Mouse (Mus musculus) embryonic facial prominence, embryonic 10.5 days (tissue): Measurements from ENCODE around the gene Selenbp1. TPM values are rescaled to one million over a fixed set of nuclear protein-coding genes. Genes with fewer than 3 reads are reported as not detected.
A peak's percentile ranks its signal among the peaks of the same experiment; 100 is the strongest.

ENCODE experiments used
- DNase-seq: peaks from one replicate; pipeline ENCODE4 v3.0.0-alpha.2; 2017; ENCODE audit warnings: low spot score
- H3K27ac ChIP-seq: fragments of 300-500 bp; sonication (generic); replicated peaks from 2 replicates; pipeline ENCODE4 v1.5.1; 2016; ENCODE audit warnings: mild to moderate bottlenecking
- H3K27me3 ChIP-seq: fragments of 300-500 bp; sonication (generic); replicated peaks from 2 replicates; pipeline ENCODE4 v1.6.1; 2016; ENCODE audit warnings: low read depth, mild to moderate bottlenecking; ENCODE audit not compliant: poor library complexity, severe bottlenecking
- H3K36me3 ChIP-seq: fragments of 300-500 bp; sonication (generic); replicated peaks from 2 replicates; pipeline ENCODE4 v1.6.1; 2016; ENCODE audit warnings: mild to moderate bottlenecking, moderate library complexity
- H3K4me1 ChIP-seq: fragments of 300-500 bp; sonication (generic); 2 replicates; pipeline ENCODE4 v1.6.1; 2016
- H3K4me3 ChIP-seq: fragments of 300-500 bp; sonication (generic); 2 replicates; pipeline ENCODE4 v1.5.1; 2016; ENCODE audit warnings: mild to moderate bottlenecking, moderate library complexity
- H3K9me3 ChIP-seq: fragments of 300-500 bp; sonication (generic); 2 replicates; pipeline ENCODE4 v1.6.1; 2016; ENCODE audit warnings: mild to moderate bottlenecking
- WGBS: fragments of 180-500 bp; shearing (Covaris S2); methylation state at CpG from one replicate; pipeline ENCODE4 v1.1.7; 2016; 5-methylcytosine and 5-hydroxymethylcytosine counted together
- polyA plus RNA-seq: library from polyadenylated mRNA; unstranded; fragments of >200 nt; fragmentation: Nextera tagmentation; extraction: Ambion mirVana; gene quantifications from 2 replicates; pipeline ENCODE4 v1.2.1, GENCODE M21; 2016

Selenbp1 gene
- polyA plus RNA-seq, 1 experiment from 2014 or later = 7.7 TPM

DNA sequence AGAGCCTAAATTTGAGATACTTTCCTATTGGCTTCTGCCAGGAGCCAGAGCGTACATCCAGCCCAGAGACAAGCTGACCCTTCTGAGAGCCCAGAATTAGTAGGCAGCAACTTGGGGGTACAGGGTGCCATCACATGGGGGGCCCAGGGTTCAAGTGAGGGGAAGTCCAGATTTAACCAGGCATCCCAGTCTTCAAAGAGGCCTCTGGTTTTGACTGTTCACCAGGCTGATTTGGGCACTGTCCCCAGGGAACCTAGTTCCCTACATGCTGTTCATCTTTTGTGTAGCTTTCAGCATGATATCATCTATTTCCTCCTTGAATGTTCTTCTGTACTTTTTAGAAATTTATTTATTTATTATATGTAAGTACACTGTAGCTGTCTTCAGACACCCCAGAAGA lies 32.1 kb downstream of the Selenbp1 start:
- DNase-seq = no peak
- no peaks in the 10 kb centered on the region for H3K4me1 ChIP-seq
- H3K4me3 ChIP-seq = no peak overlapping the region
- no peaks in the 10 kb centered on the region for H3K36me3 ChIP-seq
- no peak overlapping the region for H3K27ac ChIP-seq
- H3K27me3 ChIP-seq = no peaks in the 10 kb centered on the region
- H3K9me3 ChIP-seq = no peaks in the 10 kb centered on the region
- WGBS = 98% methylated on average over 1 of the region's 1 CpGs

DNA sequence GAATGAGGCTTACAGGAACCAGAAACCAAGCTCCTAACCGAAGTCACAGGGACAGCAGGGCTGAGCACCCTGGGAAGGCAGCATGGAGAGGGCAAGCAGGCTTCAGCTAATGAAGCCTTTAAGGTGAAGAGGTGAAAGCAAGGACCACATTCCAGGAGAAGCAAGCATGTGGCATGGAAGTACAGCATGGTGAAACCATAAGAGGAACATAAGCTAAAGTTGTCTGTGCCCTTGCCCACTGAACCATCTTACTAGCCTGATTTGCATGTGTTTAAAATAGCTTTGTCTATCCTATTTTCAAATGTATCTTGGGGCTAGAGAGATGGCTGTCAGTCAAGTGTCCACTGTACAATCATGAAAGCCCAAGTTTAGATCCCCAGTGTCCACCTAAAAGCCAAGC lies 33.0 kb downstream of the Selenbp1 start:
- no peak overlapping the region for H3K4me3 ChIP-seq
- no peaks in the 10 kb centered on the region for H3K27me3 ChIP-seq
- H3K27ac ChIP-seq = no peak overlapping the region
- H3K36me3 ChIP-seq = no peaks in the 10 kb centered on the region
- 77% methylated on average over 1 of the region's 1 CpGs for WGBS
- no peak for DNase-seq
- no peaks in the 10 kb centered on the region for H3K9me3 ChIP-seq
- H3K4me1 ChIP-seq = no peaks in the 10 kb centered on the region

DNA sequence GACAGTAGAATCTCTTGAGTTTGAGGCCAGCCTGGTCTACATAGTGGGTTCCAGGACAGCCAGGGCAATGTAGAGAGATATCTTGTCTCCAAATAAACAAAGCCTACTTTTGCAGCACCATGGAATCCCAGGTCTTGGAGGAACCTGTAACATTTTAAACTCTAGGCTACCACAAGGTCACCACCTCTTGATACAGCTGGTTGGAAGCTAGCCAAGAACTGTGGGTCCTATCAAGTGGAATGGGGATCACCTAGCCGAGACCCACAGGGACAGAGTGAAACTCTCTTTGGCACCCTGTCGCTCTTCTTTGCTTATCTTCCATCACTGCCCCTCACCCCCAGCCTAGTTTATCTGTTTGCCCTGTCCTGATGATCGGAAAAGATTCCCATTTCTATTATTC lies 39.7 kb downstream of the Selenbp1 start:
- H3K9me3 ChIP-seq = no peaks in the 10 kb centered on the region

DNA sequence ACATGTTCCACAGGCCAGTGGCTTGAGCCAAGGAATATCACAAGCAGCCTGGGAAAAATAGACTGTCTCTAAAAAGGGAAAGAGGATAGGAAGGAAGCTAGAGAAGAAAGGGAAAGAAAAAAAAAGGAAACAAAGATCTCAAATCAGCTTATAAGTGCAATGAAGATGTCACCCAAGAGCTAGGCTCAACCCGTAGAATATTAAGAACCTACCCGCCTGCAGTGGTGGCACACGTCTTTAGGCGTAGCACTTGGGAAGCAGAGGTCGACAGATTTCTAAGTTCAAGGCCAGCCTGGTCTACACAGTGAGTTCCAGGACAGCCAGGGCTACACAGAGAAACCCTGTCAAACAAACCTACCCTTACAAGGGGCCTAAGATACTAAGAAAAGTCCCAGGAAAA lies 40.8 kb downstream of the Selenbp1 start:
- Histone ChIP-seq H3K4me1 (peaks cover 19% of the 10 kb centered on the region), H3K27me3 (no peaks in the 10 kb centered on the region), H3K27ac (no peak overlapping the region; the same call in 1 of the 2 replicates), H3K9me3 (no peaks in the 10 kb centered on the region), H3K36me3 (peaks cover 15% of the 10 kb centered on the region), H3K4me3 (peak overlapping the region; percentile 73)
- no peak for DNase-seq
- 89% methylated on average over 5 of the region's 5 CpGs for WGBS

More for the DNA sequence above, 39.7 kb downstream of the Selenbp1 start:
- H3K4me1 ChIP-seq = peaks cover 19% of the 10 kb centered on the region
- H3K27me3 ChIP-seq = no peaks in the 10 kb centered on the region
- no peak for DNase-seq
- 82% methylated on average over 3 of the region's 3 CpGs for WGBS
- H3K36me3 ChIP-seq = peaks cover 7% of the 10 kb centered on the region
- no peak overlapping the region for H3K27ac ChIP-seq
- H3K4me3 ChIP-seq = no peak overlapping the region

DNA sequence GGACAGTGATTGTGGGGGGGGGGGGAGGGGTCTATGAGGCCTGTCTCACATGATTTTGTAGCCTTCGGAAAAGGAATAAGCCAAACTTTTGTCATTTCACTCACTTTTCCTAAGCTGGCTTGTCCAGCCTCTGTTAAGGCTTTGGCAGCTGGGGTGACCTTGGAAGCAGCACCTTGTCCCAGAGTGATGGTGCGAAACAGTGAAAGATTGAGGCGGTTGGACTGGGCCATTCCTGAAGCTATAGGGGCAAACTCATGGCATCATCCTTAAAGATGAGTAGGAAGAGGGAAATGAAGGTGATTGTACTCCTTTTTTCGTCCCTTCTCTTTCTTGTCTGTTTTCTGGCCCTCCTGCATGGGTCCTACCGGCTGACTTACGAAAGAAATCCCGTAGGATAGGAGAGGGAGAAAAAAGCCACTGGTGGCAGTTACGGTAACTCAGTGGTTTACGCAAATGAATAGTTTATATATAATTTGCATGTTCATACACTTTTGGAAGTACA lies 41.2 kb downstream of the Selenbp1 start:
- 20% methylated on average over 9 of the region's 9 CpGs for WGBS
- Histone ChIP-seq H3K27me3 (no peaks in the 10 kb centered on the region), H3K36me3 (peaks cover 18% of the 10 kb centered on the region), H3K27ac (peak overlapping the region; percentile 96), H3K4me1 (peaks cover 19% of the 10 kb centered on the region), H3K9me3 (no peaks in the 10 kb centered on the region), H3K4me3 (peak overlapping the region; percentile 73)
- DNase-seq = no peak

DNA sequence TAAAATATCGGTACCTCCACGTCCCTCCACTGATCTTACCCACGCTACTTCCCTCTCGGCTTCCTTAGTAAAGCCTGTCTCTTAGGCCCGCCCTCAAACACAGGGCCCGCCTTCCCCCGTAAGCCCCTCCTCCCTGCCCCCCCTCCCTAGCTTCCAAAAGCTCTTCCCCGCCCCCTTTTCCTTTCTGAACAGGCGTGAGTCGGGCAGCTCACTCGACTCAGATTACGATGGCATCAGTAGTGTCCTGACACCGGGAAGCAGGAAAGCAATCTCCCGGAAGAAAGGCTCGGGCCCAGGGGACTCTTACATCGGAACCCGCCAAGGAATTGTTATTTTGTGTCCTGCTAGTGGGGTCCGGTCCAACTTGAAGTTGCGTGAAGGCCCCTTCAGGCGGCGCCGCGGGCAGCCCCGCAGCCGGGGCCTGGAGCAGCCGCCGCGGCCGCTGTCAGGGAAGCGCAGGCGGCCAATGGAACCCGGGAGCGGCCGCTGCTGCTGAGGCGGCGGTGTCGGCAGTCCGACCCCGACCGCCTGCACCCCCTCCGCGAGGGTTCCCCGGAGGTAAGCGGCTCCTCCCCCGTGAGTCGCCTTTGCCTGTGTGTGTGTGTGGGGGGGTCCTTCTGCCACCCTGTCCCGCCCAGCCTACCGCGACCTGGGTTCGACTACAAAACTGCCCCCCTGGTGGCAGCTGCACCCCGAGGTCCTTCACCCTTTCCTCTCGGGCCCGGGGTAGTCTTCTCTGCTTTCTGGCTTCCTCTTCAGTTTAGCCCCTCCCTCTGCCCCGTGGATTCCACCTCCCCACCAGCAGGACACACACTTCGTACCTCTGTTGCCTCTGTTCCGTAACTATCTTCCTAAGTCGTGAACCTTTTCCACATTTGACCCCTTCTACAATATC lies 41.9 kb downstream of the Selenbp1 start, which contains the start of gene Pi4kb:
Gene Pi4kb (plus strand): TSS at position 204 of the 895 bp plus-strand sequence.
- no peaks in the 10 kb centered on the region for H3K9me3 ChIP-seq

DNA sequence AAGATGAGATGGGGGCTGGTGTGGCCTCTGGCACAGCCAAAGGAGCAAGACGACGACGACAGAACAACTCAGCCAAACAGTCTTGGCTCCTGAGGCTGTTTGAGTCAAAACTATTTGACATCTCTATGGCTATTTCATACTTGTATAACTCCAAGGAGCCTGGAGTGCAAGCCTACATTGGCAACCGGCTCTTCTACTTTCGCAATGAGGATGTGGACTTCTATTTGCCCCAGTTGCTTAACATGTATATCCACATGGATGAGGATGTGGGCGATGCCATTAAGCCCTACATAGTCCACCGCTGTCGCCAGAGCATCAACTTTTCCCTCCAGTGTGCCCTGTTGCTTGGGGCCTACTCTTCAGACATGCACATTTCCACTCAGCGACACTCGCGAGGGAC lies 51.5 kb downstream of the Selenbp1 start:
- Histone ChIP-seq H3K9me3 (no peaks in the 10 kb centered on the region), H3K27ac (no peak overlapping the region), H3K4me1 (peaks cover 8% of the 10 kb centered on the region), H3K4me3 (no peak overlapping the region), H3K36me3 (peaks cover 88% of the 10 kb centered on the region), H3K27me3 (no peaks in the 10 kb centered on the region)
- no peak for DNase-seq
- 91% methylated on average over 11 of the region's 11 CpGs for WGBS

More for the DNA sequence above, 41.9 kb downstream of the Selenbp1 start, which contains the start of gene Pi4kb:
- under 1% methylated on average over 57 of the region's 57 CpGs for WGBS
- Histone ChIP-seq H3K4me3 (peak within 1 kb of the TSS; percentile 73), H3K27me3 (no peaks in the 10 kb centered on the region), H3K4me1 (peaks cover 19% of the 10 kb centered on the region), H3K36me3 (peaks cover 23% of the 10 kb centered on the region), H3K27ac (peak within 1 kb of the TSS; percentile 96)
- DNase-seq = peak; percentile 94

DNA sequence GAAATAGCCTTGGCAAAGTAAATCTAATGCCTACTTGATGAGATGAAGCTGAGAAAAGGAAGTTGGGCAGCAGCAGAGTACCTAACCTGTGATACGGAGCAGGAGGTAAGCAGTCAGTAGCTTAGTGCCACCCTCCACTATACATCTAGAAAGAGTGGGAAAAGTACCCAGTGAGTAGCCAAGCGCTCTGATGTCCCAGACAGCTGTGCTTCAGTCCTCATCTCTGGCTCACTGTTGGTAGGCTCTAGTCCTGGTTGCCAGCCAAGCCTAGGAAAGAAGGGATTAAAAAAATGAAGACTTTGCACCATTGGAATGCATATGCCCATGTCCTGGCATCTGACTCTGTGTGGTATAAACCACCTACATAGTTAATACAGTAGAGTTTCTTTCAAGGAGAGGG lies 52.7 kb downstream of the Selenbp1 start:
- 87% methylated on average over 2 of the region's 2 CpGs for WGBS
- H3K36me3 ChIP-seq = peaks cover 86% of the 10 kb centered on the region

DNA sequence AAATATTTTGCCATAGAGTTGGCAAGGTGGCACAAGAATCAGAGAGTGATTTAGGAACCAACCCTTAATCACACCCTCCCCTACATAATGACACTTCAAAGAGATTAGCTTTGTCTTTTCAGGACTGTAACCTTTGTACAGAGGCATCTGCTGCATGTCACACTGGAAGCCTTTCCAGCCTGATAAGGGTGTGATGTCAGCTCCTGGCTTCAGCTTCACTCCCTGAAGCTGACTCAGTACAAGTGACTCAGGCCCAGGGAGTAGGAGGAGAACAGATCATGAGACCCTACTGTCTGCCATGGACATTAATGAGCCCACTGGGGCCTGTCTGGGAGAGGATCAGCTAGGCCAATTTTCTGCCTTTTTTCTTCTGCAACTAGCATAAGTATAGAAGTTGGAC lies 54.7 kb downstream of the Selenbp1 start:
- peaks cover 80% of the 10 kb centered on the region for H3K36me3 ChIP-seq
- no peak overlapping the region for H3K4me3 ChIP-seq
- no peaks in the 10 kb centered on the region for H3K27me3 ChIP-seq
- no peak overlapping the region for H3K27ac ChIP-seq
- H3K4me1 ChIP-seq = peaks cover 11% of the 10 kb centered on the region
- no peak for DNase-seq
- no peaks in the 10 kb centered on the region for H3K9me3 ChIP-seq

More for the DNA sequence above, 52.7 kb downstream of the Selenbp1 start:
- Histone ChIP-seq H3K4me1 (peaks cover 11% of the 10 kb centered on the region), H3K4me3 (no peak overlapping the region), H3K27me3 (no peaks in the 10 kb centered on the region), H3K27ac (no peak overlapping the region), H3K9me3 (no peaks in the 10 kb centered on the region)
- DNase-seq = no peak

DNA sequence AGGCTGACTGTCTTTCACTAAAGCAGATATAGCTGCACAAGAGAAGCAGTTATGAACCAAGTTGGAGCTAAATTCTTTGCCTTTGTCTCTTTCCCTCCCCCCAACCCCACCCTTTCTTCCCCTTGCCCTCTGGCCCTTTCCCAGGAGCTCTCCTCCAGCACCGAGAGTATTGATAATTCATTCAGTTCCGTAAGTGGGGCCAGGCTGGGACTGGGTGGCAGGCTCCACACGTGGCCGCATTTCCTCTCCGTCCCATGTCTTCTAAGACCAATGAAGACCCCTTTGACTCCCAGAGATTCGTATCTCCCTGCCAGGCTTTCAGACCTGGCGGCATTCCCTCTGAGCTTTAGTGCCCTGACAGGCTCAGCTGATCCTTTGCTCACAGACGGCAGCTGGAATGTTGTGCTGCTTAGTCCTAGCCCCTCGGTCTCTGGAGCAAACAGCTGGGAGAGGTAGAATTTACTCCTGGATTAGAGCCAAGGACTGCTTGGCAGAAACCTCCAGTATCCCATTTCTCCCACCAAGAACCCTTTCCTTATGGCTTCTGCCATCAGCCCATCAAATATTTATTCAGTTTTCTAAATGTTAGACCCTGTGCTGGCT lies 56.4 kb downstream of the Selenbp1 start:
- H3K36me3 ChIP-seq = peaks cover 82% of the 10 kb centered on the region

More for the DNA sequence above, 56.4 kb downstream of the Selenbp1 start:
- 43% methylated on average over 9 of the region's 9 CpGs for WGBS
- H3K27me3 ChIP-seq = no peaks in the 10 kb centered on the region
- no peak for DNase-seq
- H3K9me3 ChIP-seq = no peaks in the 10 kb centered on the region
- peaks cover 11% of the 10 kb centered on the region for H3K4me1 ChIP-seq
- H3K27ac ChIP-seq = no peak overlapping the region; the same call in 1 of the 2 replicates
- no peak overlapping the region for H3K4me3 ChIP-seq
